Mouse (Mus musculus) thymus, adult 2 months (tissue): ENCODE results near the gene Slc4a8.

Experiments
- CTCF ChIP-seq: fragments of 200-500 bp; IDR thresholded peaks from 2 replicates; pipeline ENCODE4 v1.5.1; 2012; ENCODE audit warnings: mild to moderate bottlenecking, control low read depth, low read length, moderate library complexity, borderline replicate concordance; ENCODE audit not compliant: control insufficient read depth, poor library complexity, insufficient read depth; ENCODE audit errors: extremely low read depth
- POLR2A ChIP-seq: fragments of 200-500 bp; IDR thresholded peaks from 2 replicates; pipeline ENCODE4 v1.6.1; 2012; ENCODE audit warnings: mild to moderate bottlenecking, low read length, control low read depth, moderate library complexity; ENCODE audit not compliant: control insufficient read depth, poor library complexity, insufficient read depth; ENCODE audit errors: extremely low read depth

- TF ChIP-seq CTCF, result no peak
- no peak for TF ChIP-seq POLR2A
Measured at GRCm38 (mm10) chr15:100721445-100721844, 40.1 kb upstream of the Slc4a8 start.
